Mouse (Mus musculus) naive thymus-derived CD4-positive, alpha-beta T cell, adult 2 months (primary cell): ENCODE results near the gene Dnajc4.
"Not testable (repeated sequence)": the region's sequence is repeated elsewhere in the genome, so short reads cannot be mapped to it uniquely, and the experiment has no call there.

ENCODE experiments used
- DNase-seq: peaks from one replicate; pipeline ENCODE4 v3.0.0-alpha.2; 2011; ENCODE audit warnings: low read depth

Dnajc4 gene

GRCm38 (mm10) chr19:6995255-6995991, 3.1 kb upstream of the Dnajc4 start:
- DNase-seq, result no peak

- DNase-seq, result no peak
Observed at GRCm38 (mm10) chr19:6994489-6994888, 2.1 kb upstream of the Dnajc4 start.

GRCm38 (mm10) chr19:6994002-6994401, 1.6 kb upstream of the Dnajc4 start:
- no peak for DNase-seq

GRCm38 (mm10) chr19:6993011-6993770, 819 bp upstream of the Dnajc4 start:
- DNase-seq, result peak; percentile 28

- not testable (repeated sequence) for DNase-seq
Observed at GRCm38 (mm10) chr19:6991166-6991565, 1.2 kb downstream of the Dnajc4 start.

GRCm38 (mm10) chr19:6990712-6991111, 1.7 kb downstream of the Dnajc4 start:
- DNase-seq, result no peak

GRCm38 (mm10) chr19:6989251-6989650, 3.1 kb downstream of the Dnajc4 start:
- no peak for DNase-seq

- no peak for DNase-seq
Observed at GRCm38 (mm10) chr19:6987904-6988285, 4.5 kb downstream of the Dnajc4 start.

GRCm38 (mm10) chr19:6987061-6987903, 5.1 kb downstream of the Dnajc4 start, which contains the start of gene Vegfb:
Gene Vegfb (minus strand): TSS chr19:6987651.
- peak; percentile 64 for DNase-seq

GRCm38 (mm10) chr19:6985951-6986708, 6.2 kb downstream of the Dnajc4 start:
- no peak for DNase-seq

GRCm38 (mm10) chr19:6985300-6985699, 7.1 kb downstream of the Dnajc4 start:
- DNase-seq, result no peak

GRCm38 (mm10) chr19:6983621-6984020, 8.8 kb downstream of the Dnajc4 start:
- DNase-seq, result no peak

GRCm38 (mm10) chr19:6981465-6981864, 10.9 kb downstream of the Dnajc4 start:
- DNase-seq, result no peak

- DNase-seq, result peak; percentile 99
Observed at GRCm38 (mm10) chr19:6980381-6981093, 11.8 kb downstream of the Dnajc4 start, which contains the start of gene Fkbp2. Gene Fkbp2 (minus strand): TSS chr19:6980501.

- DNase-seq, result peak; percentile 99
Observed at GRCm38 (mm10) chr19:6979486-6980380, 12.6 kb downstream of the Dnajc4 start.

GRCm38 (mm10) chr19:6979001-6979479, 13.3 kb downstream of the Dnajc4 start:
- DNase-seq, result peak; percentile 53

- DNase-seq, result no peak
Observed at GRCm38 (mm10) chr19:6978639-6978974, 13.8 kb downstream of the Dnajc4 start.

- DNase-seq, result no peak
Observed at GRCm38 (mm10) chr19:6977759-6978638, 14.4 kb downstream of the Dnajc4 start.
